Mouse (Mus musculus) brain, embryonic 14.5 days (tissue): ENCODE results near the gene Manba.

Source experiments
- CTCF ChIP-seq: fragments of 200-500 bp; IDR thresholded peaks from 2 replicates; pipeline ENCODE4 v1.5.1; 2012; ENCODE audit warnings: inconsistent platforms, mild to moderate bottlenecking, moderate library complexity, borderline replicate concordance; ENCODE audit not compliant: insufficient read depth, insufficient read length; ENCODE audit errors: extremely low read depth
- POLR2A ChIP-seq: fragments of 200-500 bp; IDR thresholded peaks from 2 replicates; pipeline ENCODE4 v1.6.1; 2012; ENCODE audit warnings: mild to moderate bottlenecking, inconsistent platforms, borderline replicate concordance; ENCODE audit not compliant: poor library complexity, insufficient read depth, insufficient read length, severe bottlenecking; ENCODE audit errors: extremely low read depth

DNA sequence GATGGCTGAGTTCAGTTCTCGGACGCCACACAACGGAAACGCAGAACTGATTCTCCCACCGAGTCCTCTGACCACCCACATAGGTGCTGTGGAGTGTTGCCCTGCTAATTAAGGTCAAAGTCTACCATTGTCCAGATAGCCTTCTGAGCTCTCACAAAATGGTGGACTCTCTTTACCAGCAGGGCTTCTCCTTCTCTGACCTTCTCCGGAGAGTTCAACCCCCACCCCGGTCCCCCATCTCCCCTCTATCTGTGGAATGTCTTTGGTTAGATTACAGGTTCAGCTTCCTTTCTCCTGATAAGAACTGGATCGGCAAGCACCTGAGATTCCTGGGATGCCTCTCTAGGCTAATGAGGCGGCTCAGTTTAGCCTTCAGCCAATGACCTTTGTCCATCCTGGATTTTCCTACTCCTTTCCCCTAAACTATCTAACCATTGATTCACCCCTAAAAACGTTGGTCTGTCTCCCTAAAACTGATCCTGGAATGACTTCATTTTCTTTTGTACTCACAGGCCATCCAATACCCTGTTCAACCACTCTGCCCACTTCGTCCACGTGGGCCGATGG, 20.6 kb downstream of the Manba start:
- TF ChIP-seq POLR2A (no peak), CTCF (no peak)
